10 mouse cellular contexts compared by ENCODE assay signal in genomic region chr6:24516197-24516596, GRCm38 (mm10). TPM values are rescaled to one million over a fixed set of nuclear protein-coding genes. Genes with fewer than 3 reads are reported as not detected.
DNase-seq lines count a peak whose midpoint lies in the region; ATAC-seq lines count a peak whose summit lies in the region.
"Had no signal": no experiment of that assay in that cellular context is flagged by ENCODE, and none has a peak within 500 bp of the region (broad histone marks: within the 10 kb centered on the region; RNA-seq: fewer than 3 reads in every experiment).

No protein-coding gene starts in this region.

- H3K4me3 ChIP-seq in intestine, embryonic 14.5 days (ENCODE audit: low read depth, low read length): no peak overlapping the region
- H3K4me3 ChIP-seq in intestine, embryonic 16.5 days (ENCODE audit: low read length): no peak overlapping the region
- no peak overlapping the region for H3K4me3 ChIP-seq in intestine, embryonic 15.5 days (replicated peaks)

- ATAC-seq in intestine, embryonic 14.5 days (replicated peaks; ENCODE audit: low FRiP score, low TSS enrichment, low read depth): peak; percentile 68; the same call in 1 of the 2 replicates
- ATAC-seq in intestine, embryonic 16.5 days: no peak
- peak; percentile 49; the same call in 1 of the 2 replicates for ATAC-seq in intestine, embryonic 15.5 days

- DNase-seq in intestine, embryonic 14.5 days (ENCODE audit: low spot score): no peak
- DNase-seq in A20 (ENCODE audit: low read depth, low spot score) (peak; percentile 45), ZHBTc4 (ENCODE audit: low read depth, low spot score) (peak; percentile 44)
- DNase-seq in spleen, adult 12 weeks (ENCODE audit: low spot score): no peak
- DNase-seq in adrenal gland, postnatal 4 days (ENCODE audit: low spot score in 2 of 2): no peak
- no peak for DNase-seq in left cerebral cortex, adult 11 months (ENCODE audit: low spot score)
- DNase-seq: adrenal gland, postnatal 10 days; thymus, postnatal 36 days had no signal

- H3K4me1 ChIP-seq in intestine, embryonic 14.5 days (replicated peaks; ENCODE audit: control insufficient read depth, insufficient read depth, low read length): no peaks in the 10 kb centered on the region
- peaks cover 5% of the 10 kb centered on the region; the same call in 1 of the 2 replicates for H3K4me1 ChIP-seq in intestine, embryonic 16.5 days (ENCODE audit: control insufficient read depth, insufficient read depth, low read length)
- H3K4me1 ChIP-seq in intestine, embryonic 15.5 days (replicated peaks): 0 out of 2 replicates have a peak, but pooled peaks cover 3% of the 10 kb centered on the region

- peaks cover 27% of the 10 kb centered on the region for H3K36me3 ChIP-seq in intestine, embryonic 14.5 days (ENCODE audit: control insufficient read depth, insufficient read depth, low read length)
- H3K36me3 ChIP-seq in intestine, embryonic 16.5 days (ENCODE audit: control insufficient read depth, insufficient read depth, low read length): peaks cover 2% of the 10 kb centered on the region; the same call in 1 of the 2 replicates
- 0 out of 2 replicates have a peak, but pooled peaks cover 7% of the 10 kb centered on the region for H3K36me3 ChIP-seq in intestine, embryonic 15.5 days

- 44% methylated on average over 2 of the region's 2 CpGs for whole genome bisulfite sequencing in intestine, embryonic 14.5 days
- WGBS in intestine, embryonic 16.5 days: 44% methylated on average over 2 of the region's 2 CpGs
- WGBS in intestine, embryonic 15.5 days: 44% methylated on average over 2 of the region's 2 CpGs

- H3K27me3 ChIP-seq in intestine, embryonic 14.5 days (replicated peaks; ENCODE audit: control insufficient read depth, insufficient read depth, low read length): no peaks in the 10 kb centered on the region
- H3K27me3 ChIP-seq in intestine, embryonic 16.5 days (replicated peaks; ENCODE audit: control insufficient read depth, insufficient read depth, low read length): no peaks in the 10 kb centered on the region
- H3K27me3 ChIP-seq in intestine, embryonic 15.5 days (replicated peaks): no peaks in the 10 kb centered on the region

- H3K4me2 ChIP-seq in intestine, embryonic 14.5 days (ENCODE audit: low read length): no peak overlapping the region
- H3K4me2 ChIP-seq in intestine, embryonic 16.5 days (ENCODE audit: low read depth, low read length): no peak overlapping the region
- H3K4me2 ChIP-seq in intestine, embryonic 15.5 days (replicated peaks): no peak overlapping the region

- no peak overlapping the region for H3K9ac ChIP-seq in intestine, embryonic 14.5 days (ENCODE audit: low read length)
- no peak overlapping the region for H3K9ac ChIP-seq in intestine, embryonic 16.5 days (ENCODE audit: low read depth, low read length)
- H3K9ac ChIP-seq in intestine, embryonic 15.5 days: no peak overlapping the region

- no peak overlapping the region for H3K27ac ChIP-seq in intestine, embryonic 14.5 days (ENCODE audit: low read depth)
- no peak overlapping the region for H3K27ac ChIP-seq in intestine, embryonic 16.5 days (ENCODE audit: low read length)
- no peak overlapping the region for H3K27ac ChIP-seq in intestine, embryonic 15.5 days

- H3K9me3 ChIP-seq in intestine, embryonic 14.5 days (ENCODE audit: control insufficient read depth, low read length): no peaks in the 10 kb centered on the region
- H3K9me3 ChIP-seq in intestine, embryonic 16.5 days (ENCODE audit: control insufficient read depth, low read length): no peaks in the 10 kb centered on the region
- H3K9me3 ChIP-seq in intestine, embryonic 15.5 days: no peaks in the 10 kb centered on the region

RNA-seq across cellular contexts. Expression of gene Iqub, which starts 1.3 kb away (rescaled TPM):
- 0.11 TPM in 1 of 2 replicates, not detected in the other for polyA plus RNA-seq in intestine, embryonic 14.5 days (2014; fragmentation: Nextera tagmentation; extraction: Ambion mirVana)
- 0.04 TPM in 1 of 2 replicates, not detected in the other for polyA plus RNA-seq in intestine, embryonic 16.5 days (2015; fragmentation: Nextera tagmentation; extraction: Ambion mirVana)
- 0.04 TPM in 1 of 2 replicates, not detected in the other for polyA plus RNA-seq in intestine, embryonic 15.5 days (2015; fragmentation: Nextera tagmentation; extraction: Ambion mirVana)
- under 1 TPM; 0.34 to 0.51 TPM for total RNA-seq in adrenal gland, postnatal 4 days (2021)

RNA-seq across cellular contexts. Expression of gene Ndufa5, which starts 11.6 kb away (rescaled TPM):
- polyA plus RNA-seq in intestine, embryonic 14.5 days (2014; fragmentation: Nextera tagmentation; extraction: Ambion mirVana): 337 and 369 TPM in 2 replicates
- polyA plus RNA-seq in intestine, embryonic 16.5 days (2015; fragmentation: Nextera tagmentation; extraction: Ambion mirVana): 380 and 393 TPM in 2 replicates
- polyA plus RNA-seq in intestine, embryonic 15.5 days (2015; fragmentation: Nextera tagmentation; extraction: Ambion mirVana): 395 and 397 TPM in 2 replicates
- 100 to 1,000 TPM; 226 to 253 TPM for total RNA-seq in adrenal gland, postnatal 4 days (2021)

RNA-seq across cellular contexts. Expression of gene Asb15, which starts 11.7 kb away (rescaled TPM):
- not detected in 2 replicates for polyA plus RNA-seq in intestine, embryonic 14.5 days (2014; fragmentation: Nextera tagmentation; extraction: Ambion mirVana)
- not detected in 2 replicates for polyA plus RNA-seq in intestine, embryonic 16.5 days (2015; fragmentation: Nextera tagmentation; extraction: Ambion mirVana)
- not detected in 2 replicates for polyA plus RNA-seq in intestine, embryonic 15.5 days (2015; fragmentation: Nextera tagmentation; extraction: Ambion mirVana)
- total RNA-seq in adrenal gland, postnatal 4 days (2021): under 1 TPM in 1 of 2 experiments, not detected in 1; 0.28 TPM

Comparison
In these comparisons a context has a peak if more than half of its experiments do, and no peak if none do; other contexts are left out.
1. DNase-seq: peak in A20 (single experiment) and ZHBTc4 (single experiment); none in intestine, embryonic 14.5 days (single experiment), spleen, adult 12 weeks (single experiment), adrenal gland, postnatal 4 days (0 of 2) and left cerebral cortex, adult 11 months (single experiment).